Mouse (Mus musculus) adrenal gland, adult 2 months (tissue): ENCODE measurements at regions not wholly inside any gene's neighbourhood (a gene's known extent, or its start where the extent isn't known, plus 50 kb on each side); places are given as distances from the start of the nearest gene placed in this dataset.
A peak's percentile ranks its signal among the peaks of the same experiment; 100 is the strongest.

Source experiments
- DNase-seq: peaks from one replicate; pipeline ENCODE4 v3.0.0; 2021

DNA sequence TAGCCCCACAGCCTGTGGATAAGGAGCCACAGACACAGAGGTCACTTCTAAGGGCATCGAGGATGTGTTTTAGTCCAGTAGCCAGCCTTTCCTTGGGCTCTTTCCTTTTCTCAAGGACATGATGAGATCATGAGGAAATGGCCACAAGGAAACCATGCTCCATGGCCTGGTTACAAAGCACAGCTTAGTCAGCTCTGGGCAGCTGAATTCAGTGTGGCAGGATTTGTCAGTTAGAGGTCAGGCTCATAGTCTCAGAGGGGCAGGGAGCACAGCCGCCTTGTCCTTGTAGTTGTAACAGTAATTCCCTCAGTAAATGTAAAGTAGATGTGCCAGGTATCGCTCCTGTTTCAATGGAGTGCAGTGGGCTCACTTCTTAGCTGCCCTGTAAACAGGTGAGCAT lies 111.7 kb upstream of the Vangl1 start:
- peak; percentile 17 for DNase-seq

- no peak for DNase-seq
Observed at GRCm38 (mm10) chr3:102311482-102312225, 107.2 kb upstream of the Vangl1 start.

DNA sequence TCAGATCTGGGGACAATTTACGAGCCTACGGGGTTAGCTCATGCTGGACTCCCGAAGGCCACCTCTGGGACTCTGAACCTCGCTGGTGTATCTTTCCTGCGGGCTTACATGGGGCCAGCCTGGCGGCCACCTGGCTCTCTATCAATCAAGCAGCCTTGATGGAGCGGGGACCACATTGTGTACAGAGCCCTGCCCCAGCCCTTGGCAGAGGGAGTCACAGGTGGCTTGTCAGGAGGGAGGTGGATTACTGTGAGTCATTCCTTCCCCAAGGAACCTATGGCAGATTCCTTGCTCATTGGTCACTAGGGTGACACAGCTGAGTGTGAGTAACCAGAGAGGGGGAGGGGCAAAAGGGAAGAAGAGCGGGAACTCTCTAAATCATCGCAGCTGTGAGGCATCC lies 105.8 kb upstream of the Vangl1 start:
- DNase-seq = peak; percentile 29

- peak; percentile 70 for DNase-seq
Observed at GRCm38 (mm10) chr3:102309756-102310155, 105.3 kb upstream of the Vangl1 start.

DNA sequence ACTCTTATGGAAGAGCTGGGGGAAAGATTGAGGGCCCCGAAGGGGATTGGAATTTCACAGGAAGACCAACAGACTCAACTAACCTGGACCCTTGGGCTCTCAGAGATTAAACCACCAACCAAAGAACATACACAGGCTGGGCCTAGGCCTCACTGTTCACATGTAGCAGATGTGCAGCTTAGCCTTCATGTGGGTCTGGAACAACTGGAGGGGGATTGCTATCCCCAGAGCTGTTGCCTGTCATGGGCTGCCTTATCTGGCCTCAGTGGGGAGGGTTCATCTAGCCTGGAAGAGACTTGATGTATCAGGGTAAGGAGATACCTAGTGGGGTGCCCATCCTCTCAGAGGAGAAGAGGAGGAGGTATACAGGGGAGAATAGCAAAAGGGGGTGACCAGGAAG lies 103.2 kb upstream of the Vangl1 start:
- no peak for DNase-seq

GRCm38 (mm10) chr3:102292385-102292784 lies 87.9 kb upstream of the Vangl1 start:
- peak; percentile 10 for DNase-seq

GRCm38 (mm10) chr3:102281983-102282382 lies 77.5 kb upstream of the Vangl1 start:
- DNase-seq = no peak

- no peak for DNase-seq
Observed at GRCm38 (mm10) chr3:102276758-102277157, 72.3 kb upstream of the Vangl1 start.

GRCm38 (mm10) chr3:102276283-102276682 lies 71.8 kb upstream of the Vangl1 start:
- no peak for DNase-seq

GRCm38 (mm10) chr3:102275256-102276022 lies 70.9 kb upstream of the Vangl1 start:
- DNase-seq = peak; percentile 14

DNA sequence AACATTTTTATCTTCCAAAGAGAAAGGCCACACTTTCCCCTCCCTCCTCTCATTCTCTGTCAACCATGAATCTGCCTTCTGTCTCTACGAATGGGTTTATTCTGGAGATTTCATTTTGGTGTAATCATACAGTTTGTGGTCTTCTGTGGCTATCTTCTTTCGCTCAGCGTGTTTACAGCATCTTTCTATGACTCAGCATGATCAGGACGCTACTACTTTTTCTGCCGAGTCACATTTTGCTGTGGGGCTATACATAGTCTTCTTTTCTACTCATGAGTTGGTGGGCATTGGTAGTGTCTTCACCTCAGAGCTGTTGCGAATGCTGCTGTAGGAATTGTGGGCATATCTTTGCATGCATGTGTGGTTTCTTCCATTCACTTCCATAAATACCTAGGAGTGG lies 66.3 kb upstream of the Vangl1 start:
- DNase-seq = no peak

DNA sequence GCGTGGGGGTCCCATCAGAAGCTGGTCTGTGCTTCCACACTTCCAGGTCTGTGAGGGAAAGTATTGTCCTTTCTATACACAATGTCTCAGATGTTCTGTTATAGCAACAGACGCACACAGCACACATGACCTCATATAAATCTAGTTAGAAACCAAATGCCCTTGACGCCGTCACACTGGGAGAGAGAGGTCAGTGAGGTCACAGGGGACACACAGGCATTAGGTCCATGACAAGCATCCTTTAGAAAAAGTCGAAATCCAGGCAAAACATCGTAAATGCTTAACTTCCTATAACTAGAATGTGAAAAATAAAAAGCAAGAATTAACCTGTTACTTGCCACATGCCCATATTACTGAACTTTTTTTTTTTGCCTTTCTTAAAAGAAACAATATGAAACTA lies 65.8 kb upstream of the Vangl1 start:
- DNase-seq = peak; percentile 14

GRCm38 (mm10) chr3:102266136-102266535 lies 61.6 kb upstream of the Vangl1 start:
- DNase-seq = no peak

- DNase-seq = no peak
Observed at GRCm38 (mm10) chr3:102265146-102265545, 60.7 kb upstream of the Vangl1 start.

DNA sequence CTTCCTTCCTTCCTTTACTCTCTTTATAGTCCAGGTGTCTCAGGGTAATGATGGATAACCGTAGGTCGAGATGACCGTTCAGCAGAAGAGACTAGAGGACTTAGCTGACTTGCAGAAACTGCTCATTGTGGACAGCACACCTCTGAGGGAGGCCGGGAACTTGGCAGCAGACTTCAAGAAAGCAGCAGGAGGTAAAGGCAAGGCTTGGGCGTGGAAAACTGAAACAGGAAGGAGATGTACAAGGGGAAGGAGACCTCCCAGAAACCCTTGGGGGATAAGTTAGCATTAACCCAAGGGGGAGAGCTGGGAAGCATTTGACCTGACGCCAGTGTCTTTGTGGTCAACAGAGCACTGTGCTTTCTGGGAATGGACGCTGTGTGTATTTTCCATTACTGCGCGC lies 58.8 kb upstream of the Vangl1 start:
- no peak for DNase-seq

DNA sequence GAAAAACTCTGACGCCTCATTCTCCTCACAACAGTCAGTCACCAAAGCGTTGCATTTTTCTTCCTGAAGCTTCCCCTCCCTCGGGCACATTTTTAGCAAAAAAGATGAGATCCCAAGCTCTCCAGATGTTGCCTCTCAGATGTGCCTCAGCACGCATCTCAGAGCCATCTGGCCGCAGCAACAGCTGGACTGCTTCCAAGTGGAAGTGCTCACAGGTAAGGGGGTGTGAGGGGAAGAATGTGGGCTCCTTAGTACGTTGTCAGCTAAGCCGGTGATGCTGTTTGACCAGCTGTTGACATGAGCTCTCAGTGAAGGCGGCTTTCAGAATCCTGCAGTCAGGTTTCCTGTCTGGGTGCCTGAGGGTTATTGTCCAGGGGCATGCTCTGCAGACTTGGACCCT lies 58.2 kb upstream of the Vangl1 start:
- no peak for DNase-seq

DNA sequence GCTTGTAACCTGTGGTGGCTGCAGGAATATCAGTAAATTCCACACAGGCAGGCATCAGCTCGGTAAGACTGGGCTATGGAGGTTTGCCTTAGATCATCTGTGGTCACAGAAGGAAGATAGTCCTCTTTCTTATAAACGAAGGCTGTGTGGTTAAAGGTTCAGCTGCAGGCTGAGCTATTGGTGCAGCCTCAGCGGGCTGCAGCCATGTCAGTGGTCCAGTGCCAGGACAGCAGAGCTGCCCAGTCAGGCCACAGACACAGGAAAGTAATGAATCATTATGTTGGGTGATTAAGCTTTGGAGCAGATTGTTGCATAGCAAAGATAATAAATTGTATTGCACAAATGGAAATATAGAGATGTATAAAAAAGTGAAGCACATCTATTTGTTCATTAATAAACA lies 57.0 kb upstream of the Vangl1 start:
- no peak for DNase-seq
